Mouse (Mus musculus): Measurements from ENCODE around the gene Meis3.

The Meis3 gene

DNA sequence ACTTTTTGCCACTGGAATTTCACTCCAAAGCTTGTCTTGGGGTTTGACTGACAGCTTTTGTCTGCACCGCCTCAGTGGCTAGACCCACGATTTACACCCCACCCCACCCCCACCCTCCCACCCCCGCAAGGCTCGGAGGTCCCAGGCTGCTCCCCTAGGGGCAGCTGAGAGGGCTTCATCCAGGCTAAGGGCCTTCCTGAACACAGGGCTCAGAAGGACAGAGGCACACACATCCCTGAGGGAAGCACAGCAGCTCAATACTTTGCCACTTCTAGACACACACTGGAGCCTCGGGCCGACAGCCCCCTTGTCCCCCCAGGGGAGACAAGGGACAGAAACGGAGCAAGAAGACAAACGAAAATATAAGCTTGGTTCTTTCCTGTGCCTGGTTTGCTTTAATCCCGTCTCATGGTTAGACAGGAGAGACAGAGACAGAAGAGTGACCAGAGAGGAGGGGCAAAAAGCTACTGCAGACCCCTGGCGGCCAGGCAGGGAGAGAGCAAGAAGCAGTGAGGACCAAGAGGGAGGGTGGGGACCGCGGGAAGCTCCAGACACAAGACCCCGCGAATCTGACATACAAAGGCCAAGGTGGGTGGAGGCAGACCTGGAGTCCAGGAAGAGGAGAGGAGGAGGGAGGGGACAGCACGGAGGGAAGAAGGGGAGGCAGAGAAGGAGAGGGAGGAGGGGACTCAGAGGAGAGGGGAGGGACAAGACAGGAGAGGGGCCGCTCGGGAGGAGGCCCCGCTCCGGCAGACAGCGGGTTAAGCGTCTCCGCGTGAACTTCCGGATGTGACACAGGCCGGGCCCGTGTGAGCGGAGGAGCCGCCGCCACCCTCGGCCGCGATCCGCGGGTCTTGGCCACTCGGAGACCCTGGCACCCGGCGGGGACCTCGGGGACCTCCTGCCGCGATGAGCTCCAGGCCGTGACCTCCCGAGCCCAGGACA lies at the start of gene Meis3:
TSS of gene Meis3 (plus strand) at position 494 of the 945 bp plus-strand sequence.
- DNase-seq, result peak; percentile 48

DNA sequence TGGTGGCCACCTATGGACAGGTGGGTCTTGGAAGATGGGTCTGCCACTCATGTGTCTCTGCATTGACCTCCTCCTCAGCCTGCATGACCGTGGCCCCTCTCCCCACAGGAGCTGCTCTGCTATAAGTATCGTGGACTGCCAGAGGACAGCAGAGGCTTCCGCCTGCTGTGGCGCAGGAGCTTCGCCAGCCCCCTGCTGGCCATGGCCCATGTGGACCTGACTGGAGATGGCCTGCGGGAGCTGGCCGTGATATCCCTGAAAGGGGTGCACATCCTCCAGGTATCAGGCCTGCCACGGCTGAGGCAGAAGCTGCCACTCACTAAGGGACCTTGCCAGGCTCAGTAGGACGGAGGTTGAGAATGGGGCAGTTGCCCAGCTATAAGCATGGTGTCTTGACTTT lies 49.1 kb upstream of the Meis3 start:
- no peak for DNase-seq

DNA sequence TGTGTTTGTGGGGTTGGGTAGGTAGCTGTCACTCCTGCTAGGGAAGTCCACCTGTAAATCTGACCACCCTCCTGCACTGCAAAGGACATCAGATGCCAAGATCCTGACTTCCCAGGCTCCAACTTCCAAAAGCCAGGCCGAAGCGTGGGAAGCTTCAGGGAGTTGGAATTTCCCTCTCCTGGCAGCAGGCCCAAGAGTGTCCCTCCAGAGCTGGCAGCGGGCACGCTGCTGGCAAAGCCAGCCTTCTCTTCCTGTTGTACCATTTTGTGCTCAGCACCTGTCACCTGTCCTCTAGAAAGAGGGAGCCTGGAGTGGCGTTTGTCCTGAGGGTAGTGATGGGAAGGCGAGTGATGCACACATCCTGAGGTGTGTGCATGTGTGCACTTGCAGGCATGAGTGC lies 46.5 kb upstream of the Meis3 start:
- no peak for DNase-seq

DNA sequence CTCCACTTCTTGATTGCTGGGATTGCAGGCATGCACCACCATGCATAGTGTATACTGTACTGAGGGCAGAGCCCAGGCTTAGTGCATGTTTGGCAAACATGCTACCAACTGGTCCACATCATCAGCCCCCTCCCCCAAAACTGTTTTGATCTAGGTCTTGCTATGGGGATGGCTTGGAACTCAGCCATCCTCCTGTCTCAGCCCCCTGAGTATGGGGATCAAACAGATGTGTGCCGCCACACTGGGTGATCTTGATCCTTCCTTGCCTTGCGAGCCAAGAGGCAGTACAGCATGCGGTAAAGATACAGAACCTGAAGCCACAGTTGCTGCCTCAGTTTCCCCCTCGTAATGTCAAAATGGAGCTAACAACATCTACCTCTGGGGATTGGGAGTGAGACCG lies 46.0 kb upstream of the Meis3 start:
- no peak for DNase-seq

DNA sequence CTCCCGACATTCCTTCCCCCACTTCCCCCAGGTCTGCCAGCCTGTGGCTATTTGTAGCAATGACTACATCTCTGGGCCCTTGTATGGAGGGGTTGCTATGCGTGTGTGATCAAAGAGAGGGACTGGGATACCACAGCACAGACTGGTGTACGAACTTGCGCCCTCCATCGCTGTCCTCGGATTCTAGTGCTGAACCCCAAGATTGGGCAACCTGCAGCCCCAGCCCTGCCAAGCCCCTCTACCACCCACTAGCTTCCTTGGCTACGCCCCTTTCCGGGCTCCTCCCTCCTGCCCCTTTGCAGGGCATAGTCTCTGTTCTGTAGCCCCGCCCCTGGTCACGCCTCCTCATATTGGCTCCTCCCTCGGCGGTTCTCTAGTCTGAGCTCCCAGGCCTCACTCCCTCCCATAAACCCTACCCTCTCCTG lies 45.5 kb upstream of the Meis3 start, which contains the start of gene Slc8a2:
TSS of gene Slc8a2 (plus strand) at position 406 of the 425 bp plus-strand sequence.
- DNase-seq, result peak; percentile 84

DNA sequence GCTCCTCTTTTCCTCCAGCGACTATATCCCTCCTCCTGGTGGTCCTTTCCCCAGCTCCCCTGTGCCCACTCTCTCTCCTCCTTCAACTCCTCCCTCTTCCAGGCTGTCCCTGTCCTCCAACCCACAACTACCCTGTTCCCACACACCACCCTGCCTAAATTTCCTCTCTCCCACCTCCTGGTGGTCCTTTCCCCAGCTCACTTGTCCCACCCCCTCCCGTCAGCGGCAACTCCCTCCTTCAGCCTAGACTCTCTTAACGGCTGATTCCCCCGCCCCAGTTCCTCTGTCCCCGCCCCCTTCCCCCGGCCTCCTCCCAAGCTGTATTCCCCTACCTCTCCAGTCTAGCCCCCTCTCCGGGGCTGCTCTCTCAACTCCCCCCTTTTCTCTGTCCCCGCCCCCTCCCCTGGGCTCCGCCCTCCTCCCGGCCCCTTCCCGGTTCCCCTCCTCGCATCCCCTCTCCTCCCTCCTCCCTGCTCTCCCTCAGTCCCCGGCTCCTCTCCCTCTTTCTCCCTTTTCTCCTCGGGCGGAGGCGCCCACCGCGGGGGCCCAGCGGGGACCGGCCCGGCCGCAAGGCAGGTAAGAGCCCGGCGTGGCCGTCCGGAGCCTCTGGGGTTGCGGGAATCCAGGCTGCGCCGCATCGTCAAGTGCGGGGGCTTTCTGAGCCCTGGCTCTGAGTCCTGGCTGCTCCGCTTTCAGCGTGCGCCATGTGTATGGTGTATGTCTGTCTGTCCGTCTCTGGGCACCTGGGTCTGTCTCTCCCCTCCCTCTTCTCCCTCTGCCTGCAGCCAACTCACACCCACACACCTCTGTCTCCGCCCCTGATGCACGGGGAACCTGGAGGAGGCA lies 44.8 kb upstream of the Meis3 start:
- peak; percentile 42 for DNase-seq

DNA sequence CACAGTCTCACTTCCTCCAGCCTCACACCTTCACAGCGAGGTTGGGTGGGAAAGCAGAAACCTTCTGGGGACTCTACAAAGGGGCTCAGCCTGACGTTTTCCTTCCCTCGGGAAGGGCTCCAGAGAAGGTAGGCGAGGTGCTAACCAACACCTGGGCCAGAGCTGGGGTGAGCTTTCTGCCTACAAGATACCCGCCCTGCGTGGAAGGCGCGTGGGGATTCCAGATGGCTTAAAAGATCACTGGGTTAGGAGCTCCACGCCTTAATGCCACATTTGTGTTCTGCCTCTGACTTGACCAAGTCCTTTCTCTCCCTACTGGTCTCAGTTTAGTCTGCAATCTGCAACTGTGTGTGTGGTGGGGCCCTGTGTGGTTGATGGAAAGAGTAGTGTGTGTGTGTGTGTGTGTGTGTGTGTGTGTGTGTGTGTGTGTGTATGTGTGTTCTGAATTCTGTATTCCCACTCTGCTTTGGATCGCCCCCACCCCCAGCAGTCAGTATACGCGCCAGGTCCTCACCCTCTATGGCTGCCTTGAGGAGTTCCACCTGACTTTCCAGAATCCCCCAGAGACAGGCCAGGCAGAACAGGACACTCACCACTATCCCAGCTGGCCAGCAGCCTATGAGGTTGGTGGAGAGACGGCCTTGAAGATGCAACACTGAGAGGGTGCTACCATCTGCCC lies 43.8 kb upstream of the Meis3 start:
- DNase-seq, result no peak

DNA sequence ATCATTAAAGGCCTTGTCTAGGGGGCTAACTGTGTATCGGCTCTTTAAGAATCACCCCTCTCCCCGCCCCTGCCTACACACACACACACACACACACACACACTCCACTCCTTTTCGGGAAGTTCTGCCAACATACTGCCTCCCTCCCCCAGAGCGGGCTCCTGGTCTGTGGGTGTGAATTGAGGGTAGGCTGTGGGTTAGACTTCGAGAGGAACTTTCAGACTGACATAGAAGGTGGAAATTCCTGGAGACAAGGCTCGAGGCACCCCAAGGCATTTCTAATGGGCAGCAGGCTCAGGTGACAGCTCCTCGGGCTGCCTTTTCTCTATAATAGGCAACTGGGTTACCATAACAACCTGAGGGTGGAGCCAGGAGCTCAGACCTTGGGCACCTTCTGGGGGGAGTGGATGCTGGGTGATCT lies 42.7 kb upstream of the Meis3 start:
- no peak for DNase-seq

DNA sequence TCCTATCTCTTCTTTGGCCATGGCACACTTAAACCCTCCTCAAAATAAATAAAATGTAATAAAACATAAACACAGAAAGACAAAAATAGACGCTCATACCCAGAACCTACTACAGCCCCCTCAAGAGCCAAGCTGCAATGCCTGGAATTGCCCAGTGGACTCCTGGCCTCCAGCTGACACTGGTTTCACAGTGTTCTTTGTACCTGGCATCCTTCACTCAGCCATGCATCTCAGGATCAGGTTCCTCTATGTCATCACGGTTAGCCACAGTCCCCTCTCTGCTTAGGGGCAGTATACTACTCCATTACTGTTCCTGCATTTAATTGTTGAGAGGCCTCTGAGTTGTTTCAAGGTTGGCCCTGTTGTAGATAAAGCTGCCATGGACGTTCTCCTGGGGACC lies 42.0 kb upstream of the Meis3 start:
- no peak for DNase-seq

DNA sequence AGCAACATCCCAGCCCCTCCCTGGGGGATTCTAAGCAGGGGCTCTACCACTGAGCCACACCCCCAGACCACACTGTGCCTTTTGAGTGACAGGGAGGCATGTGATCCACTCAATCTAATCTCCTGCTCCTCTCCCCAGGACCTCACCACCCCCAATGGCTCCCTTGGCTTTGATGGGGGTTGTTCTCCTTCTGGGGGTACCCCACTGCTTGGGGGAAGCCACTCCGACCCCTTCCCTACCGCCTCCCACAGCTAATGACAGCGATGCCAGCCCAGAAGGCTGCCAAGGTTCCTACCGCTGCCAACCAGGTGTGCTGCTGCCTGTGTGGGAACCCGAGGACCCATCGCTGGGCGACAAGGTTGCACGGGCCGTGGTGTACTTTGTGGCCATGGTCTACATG lies 41.2 kb upstream of the Meis3 start:
- DNase-seq, result no peak

DNA sequence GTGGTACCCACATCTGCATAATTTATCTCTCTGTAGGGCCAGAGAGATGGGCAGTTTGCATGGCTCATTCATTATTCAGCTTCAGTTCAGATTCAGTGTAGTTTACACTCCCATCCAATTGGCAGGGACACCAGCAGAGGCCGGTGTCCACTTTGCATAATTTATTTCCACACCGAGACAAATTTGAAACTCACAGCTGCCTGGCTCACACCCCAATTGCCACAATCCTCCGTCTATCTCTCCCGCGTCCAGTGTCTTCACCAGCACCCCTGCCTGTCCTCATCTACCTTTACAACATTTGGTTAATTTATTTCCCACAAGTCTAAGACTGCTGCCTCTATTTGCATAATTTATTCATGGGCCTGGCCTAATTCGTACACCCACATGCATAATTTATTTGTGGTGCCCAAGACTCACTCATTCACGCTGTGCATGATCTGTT lies 39.9 kb upstream of the Meis3 start:
- no peak for DNase-seq

DNA sequence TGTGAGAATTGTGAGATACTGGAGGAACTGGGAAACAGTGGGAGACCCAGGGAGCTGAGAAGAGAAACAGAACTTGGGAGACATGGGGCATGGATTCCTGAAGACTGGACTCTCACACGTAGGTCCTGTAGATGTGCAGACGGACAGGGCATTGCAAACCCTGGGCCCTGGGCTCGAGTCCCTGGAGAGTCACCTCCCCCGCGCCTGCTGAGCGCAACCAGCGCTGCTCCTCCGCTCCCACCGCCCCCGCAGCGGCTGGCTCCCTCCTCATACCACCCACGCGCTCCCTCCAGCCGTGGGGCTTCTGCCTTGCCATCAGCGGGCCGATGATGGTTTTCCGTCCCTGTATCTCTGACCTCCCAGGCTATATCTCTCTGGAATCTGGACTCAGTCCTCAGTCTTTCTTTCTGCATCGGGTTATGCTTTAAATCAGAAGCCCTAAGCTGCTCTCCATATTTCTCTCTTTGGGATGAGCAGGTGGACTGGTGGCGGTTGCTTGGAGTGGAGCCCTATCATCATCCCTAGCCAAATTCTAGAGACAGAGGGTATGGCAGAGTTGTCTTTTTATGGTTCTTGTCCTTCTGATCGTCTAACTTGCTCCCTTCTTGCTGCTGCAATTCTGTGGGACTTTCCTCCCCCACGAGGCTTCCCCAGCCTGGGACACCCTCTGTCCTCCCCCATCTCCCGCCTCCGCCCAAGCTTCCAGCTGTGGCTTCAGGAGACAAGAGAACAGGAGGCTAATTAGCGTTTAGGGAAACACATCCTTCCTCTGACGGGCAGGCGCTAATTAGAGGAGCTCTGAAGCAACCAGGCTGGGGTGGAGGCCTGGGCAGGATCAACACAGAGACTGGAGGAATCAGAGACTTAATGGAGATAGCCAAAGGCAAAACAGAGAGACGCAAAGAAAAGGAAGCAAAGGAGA lies 28.1 kb upstream of the Meis3 start:
- DNase-seq, result no peak

DNA sequence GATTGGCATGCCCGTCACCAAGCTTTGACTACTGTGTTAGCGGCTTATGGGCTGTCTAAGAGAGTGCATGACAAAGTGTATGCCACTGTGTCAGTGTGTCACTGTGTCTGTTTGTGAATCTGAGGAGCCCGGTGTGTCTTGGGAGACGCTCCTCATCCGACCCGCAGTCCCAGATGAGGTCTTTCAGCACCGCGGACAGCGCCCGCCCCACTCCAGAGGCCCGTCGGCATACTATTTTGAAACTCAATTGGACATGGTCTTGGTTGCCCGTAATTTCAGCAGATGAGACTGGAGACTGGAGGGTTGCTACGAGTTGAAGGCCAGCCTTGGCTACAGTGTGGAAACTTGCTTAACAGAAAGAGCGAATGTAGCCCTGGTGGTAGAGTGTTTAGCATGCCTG lies 27.2 kb upstream of the Meis3 start:
- DNase-seq, result peak; percentile 64

DNA sequence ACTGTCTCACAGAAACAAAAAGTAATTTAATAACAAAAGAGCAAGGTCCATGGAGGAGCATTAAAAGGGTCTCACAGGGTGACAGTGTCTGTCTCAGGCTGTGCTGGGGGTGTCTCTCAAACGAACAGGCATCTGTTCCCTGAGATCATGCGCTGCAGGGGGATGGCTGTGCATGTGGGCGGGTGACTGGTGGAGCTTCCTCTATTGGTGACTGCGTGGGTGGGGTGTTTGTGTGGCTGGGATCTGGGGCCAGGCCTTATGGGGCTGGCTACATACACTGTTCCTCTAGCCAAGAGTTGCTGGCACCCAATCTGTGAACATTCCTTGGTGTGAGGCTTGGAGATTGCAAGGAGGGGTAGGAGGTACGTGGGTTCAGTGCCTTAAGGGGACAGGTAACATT lies 25.6 kb upstream of the Meis3 start:
- DNase-seq, result no peak

DNA sequence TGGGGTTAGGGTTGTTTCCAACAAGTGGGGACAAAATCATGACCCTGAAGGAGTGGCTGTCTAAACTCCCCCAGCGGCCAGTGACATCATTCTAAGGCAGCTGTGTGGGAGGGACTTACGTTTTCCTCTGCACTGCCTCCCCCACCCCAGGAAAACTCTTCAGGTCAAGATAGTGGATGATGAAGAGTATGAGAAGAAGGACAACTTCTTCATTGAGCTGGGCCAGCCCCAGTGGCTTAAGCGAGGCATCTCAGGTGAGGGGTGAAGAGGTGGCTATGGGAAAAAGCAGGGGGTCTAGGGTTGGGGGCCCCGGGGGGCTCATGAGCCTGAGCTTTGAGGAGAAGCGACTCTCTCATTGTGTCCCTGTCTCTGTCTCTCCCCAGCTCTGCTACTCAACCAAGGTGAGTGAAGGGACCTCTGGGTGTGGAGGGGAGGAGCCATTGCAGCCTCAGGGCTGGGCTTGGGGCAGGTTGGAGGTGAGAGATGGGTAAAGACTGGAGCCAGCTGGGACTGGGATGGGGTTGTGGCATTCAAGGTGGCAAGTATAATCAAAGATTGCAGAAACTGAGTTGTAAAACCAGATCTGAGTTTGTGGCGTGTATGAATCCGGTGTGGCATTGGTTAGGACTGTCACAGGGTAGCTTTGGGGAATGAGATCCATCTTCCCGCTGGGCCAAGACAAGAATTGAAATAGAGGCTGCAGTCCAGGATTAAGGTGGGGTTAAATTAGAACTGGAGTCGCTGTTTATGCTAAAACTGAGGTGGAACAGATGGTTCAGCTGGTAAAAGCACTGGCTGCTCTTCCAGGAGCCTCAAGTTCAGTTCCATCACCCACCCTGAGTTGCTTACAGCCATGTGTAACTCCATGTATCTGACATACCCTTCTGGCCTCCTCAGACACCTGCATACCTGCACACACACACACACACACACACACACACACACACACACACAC lies 24.4 kb upstream of the Meis3 start:
- DNase-seq, result no peak

DNA sequence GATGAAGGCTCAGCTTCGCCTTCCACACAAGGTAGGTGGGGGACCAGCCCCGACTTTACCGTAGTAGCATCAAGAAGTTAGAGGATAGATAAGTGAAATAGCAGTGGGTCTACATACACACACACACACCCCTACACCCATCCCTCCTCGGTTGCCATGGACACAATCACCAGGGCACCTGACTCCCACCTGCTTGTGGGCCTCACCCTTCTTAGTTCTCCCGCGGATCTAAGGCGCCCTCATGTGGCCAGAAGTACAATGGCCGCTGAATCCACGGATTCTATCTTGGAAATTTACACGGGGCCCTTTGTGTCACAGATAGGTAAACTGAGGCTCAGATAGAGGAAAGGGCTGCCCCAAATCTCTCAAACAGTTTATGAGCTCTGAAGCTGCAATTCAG lies 21.4 kb upstream of the Meis3 start:
- peak; percentile 48 for DNase-seq

DNA sequence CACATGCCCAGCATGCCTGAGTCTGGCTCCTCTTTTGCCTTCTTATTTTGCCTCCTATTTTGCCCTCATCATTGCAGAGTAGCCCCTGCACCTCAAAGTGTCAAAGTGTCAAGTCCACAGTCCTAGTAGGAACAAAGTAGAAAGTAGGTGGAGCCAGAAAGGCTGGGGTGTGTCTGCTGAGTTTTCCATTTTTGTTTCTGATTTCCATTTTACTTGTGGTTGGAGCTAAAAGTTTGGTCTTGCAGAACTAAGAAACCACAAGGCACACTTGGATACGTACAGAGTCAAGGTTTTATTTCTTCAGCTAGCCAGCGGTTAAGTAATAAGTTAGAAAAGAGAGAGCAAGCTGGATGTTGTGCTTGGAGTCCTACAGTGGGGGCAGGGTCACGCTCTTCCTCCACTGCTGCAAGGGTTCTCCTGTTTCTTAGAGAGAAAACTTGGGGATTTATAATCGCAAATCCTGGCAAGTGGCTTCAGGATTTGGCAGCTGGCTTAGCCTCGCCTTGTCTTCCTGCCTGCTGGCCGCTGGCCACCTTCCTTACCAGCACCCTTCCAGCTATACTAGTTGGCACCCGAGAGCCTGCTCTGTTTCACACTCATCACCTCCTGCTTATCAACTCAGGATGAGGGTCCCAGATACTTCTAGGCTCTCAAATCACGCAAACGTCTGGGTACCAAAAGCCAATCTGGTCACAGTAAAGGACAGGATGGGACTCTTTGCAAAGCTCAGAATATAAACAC lies 19.6 kb upstream of the Meis3 start:
- no peak for DNase-seq

DNA sequence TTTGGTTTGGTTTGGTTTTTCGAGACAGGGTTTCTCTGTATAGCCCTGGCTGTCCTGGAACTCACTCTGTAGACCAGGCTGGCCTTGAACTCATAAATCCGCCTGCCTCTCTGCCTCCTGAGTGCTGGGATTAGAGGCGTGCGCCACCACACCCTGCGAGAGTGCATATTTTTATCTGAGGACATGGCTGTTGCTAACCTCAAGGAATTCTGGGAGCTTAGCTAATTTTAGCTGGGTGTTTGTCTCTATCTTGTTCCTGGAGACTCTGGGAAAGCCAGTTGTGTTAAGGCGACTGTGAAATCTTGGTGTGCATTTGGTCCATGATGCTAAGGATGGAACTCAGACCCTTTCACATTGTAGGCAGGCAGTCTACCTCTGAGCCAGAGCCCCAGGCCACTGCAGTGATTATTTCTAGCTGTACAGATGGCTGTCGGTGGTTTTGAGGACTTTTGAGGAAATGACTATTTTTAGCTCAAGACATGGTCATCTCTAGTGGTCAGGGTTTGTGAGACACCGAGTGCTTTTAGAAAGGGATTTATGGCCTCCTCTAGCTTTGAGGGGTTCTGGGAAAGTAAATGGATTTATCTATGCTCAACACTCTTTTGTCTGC lies 18.7 kb upstream of the Meis3 start:
- no peak for DNase-seq

DNA sequence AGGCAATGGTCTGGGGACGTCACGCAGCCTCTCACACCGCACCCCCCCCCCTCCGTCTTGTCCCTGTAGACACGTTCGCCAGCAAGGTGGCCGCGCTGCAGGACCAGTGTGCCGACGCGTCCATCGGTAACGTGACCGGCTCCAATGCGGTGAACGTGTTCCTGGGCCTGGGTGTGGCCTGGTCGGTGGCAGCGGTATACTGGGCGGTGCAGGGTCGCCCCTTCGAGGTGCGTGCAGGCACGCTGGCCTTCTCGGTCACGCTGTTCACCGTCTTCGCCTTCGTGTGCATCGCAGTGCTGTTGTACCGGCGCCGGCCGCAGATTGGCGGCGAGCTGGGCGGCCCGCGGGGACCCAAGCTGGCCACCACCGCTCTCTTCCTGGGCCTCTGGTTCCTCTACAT lies 16.2 kb upstream of the Meis3 start:
- DNase-seq, result no peak

DNA sequence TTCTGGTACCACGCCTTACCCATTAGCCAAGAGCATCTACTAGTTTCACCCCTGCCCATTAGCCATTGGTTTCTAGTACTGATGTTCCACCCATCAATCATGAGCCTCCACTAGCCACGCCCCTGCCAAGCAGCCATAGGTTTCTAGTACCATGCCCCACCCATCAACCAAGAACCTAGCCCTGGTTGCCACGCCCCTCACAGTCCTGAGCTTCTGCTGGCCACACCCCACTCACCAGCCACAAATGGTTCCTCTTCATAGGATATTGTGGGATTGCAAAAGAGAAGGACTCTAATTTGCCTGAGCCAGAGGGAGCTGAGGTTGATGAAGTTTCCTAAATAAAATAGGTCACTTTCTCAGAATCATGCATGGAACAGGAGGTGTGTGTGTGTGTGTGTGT lies 14.2 kb upstream of the Meis3 start:
- no peak for DNase-seq
